Mouse (Mus musculus) bone marrow, adult 2 months (tissue): ENCODE measurements at regions not wholly inside any gene's neighbourhood (a gene's known extent, or its start where the extent isn't known, plus 50 kb on each side); places are given as distances from the start of the nearest gene placed in this dataset.

Experiments used
- CTCF ChIP-seq: fragments of 200-500 bp; IDR thresholded peaks from 2 replicates; pipeline ENCODE4 v1.5.1; 2011; ENCODE audit warnings: low read length, control low read depth; ENCODE audit not compliant: control insufficient read depth, insufficient read depth
- POLR2A ChIP-seq: fragments of 200-500 bp; IDR thresholded peaks from 2 replicates; pipeline ENCODE4 v1.6.1; 2011; ENCODE audit warnings: low read depth, mild to moderate bottlenecking, control low read depth, low read length, borderline replicate concordance; ENCODE audit not compliant: control insufficient read depth

DNA sequence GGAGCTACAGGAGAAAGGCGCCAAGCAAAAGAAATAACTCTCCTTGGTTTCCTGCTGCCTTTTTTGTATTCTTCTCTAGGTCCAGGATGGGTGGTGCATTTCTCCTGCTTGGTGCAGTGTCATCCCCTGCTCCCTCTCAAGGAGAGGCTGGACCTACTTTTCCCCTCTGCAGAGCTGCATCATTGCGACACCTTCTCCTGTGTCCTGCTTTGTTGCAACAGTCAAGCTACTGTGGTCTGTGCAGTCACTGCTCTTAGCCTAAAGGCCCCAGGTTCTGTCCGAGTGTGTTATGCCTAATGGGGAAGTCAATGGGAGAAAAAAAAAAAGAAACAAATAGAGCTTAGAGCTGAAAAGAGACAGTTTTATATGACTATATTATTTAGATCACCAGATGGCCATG lies 144.4 kb upstream of the Thumpd2 start:
- no peak for TF ChIP-seq CTCF
- TF ChIP-seq POLR2A: no peak
